Mouse (Mus musculus) CD4-positive naive resting alpha-beta T cell, adult 57 days (primary cell): Measurements from ENCODE around the gene S100a16. TPM values are rescaled to one million over a fixed set of nuclear protein-coding genes. Genes with fewer than 3 reads are reported as not detected.

Experiments used
- total RNA-seq: library from RNA; stranded (reverse); gene quantifications from one replicate; pipeline ENCODE4 v1.2.4, GENCODE M21; 2023

S100a16 gene
- 0.71 TPM for total RNA-seq

GRCm38 (mm10) chr3:90537141-90537904 lies at the start of gene S100a16:
Gene S100a16, plus strand, starts transcription at chr3:90537254.

GRCm38 (mm10) chr3:90490696-90491256 lies 46.3 kb upstream of the S100a16 start, which contains the start of gene Snapin:
Gene Snapin, minus strand, starts transcription at chr3:90491033.

DNA sequence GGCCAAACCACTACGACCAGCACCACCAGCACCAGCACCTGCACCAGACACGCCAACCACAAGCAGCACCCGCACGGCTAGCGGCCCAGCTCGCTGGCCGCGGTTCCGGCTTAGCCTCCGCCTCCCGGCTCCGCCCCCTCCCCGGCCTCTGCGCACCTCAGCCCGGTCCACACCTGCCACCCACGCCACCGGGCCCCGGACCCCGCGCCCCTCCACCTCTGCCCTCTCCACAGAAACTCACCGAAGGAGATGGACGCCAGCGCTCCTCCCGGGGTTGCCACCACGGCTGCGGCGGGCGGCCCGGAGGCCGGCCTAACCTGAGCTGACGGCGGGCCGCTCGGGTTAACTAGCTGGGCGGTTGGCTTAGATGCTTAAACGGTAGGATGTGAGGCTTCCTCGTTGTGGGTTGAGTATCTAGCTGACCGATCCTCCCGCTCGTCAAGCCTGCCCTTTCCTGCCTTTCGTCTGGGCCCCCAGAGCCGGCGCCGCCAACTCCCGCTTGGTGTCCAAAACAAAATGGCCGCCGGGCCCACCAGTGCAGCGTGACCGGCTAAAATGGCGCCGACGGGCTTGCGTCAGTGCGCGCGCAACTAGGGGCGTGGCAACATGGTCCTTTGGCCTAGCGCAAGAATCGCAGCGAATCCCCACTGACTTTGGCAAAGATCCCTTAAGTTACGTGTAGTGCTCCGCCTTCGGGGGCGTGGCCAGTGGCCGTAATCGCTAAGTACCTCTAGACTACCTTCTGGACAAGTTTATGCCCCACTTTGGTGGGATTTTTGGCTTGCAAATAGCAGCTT lies 27.9 kb upstream of the S100a16 start, which contains the start of gene Chtop:
Chtop (minus strand) TSS at position 549 of the 797 bp plus-strand sequence.

GRCm38 (mm10) chr3:90513796-90514590 lies 23.1 kb upstream of the S100a16 start, which contains the start of the genes S100a1 and S100a13:
Gene S100a1, minus strand, starts transcription at chr3:90514392.
Gene S100a13, plus strand, starts transcription at chr3:90514435.

GRCm38 (mm10) chr3:90526580-90526979 lies 10.5 kb upstream of the S100a16 start, which contains the start of gene S100a14:
Gene S100a14, plus strand, starts transcription at chr3:90526856.

GRCm38 (mm10) chr3:90560008-90560628 lies 23.1 kb downstream of the S100a16 start, which contains the start of gene S100a3:
Gene S100a3, plus strand, starts transcription at chr3:90560578.

DNA sequence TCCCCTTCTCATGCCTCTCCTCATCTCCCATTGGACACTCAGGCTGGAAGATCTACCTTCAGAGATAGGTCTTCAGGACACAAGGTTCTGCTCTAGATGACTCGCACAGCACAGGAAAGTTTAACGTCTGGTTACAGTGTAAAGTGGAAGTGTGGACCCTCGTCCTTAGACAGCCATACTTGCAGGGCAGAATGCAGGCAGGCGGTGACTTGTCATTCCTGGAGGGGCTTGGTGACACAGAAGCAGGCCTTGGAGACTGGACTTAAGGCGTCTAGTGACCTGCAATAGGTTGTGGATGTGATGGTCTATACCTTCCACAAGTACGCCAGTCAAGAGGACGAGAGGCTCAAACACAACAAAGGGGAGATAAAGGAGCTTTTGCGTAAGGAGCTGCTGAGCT lies 52.9 kb downstream of the S100a16 start, which contains the start of gene S100a2:
S100a2 (plus strand) TSS at position 301 of the 400 bp plus-strand sequence.

Other genes with a start within 250 kb of the S100a16 start
- 122 TPM for gene Gatad2b, start 244.1 kb upstream of the S100a16 start, total RNA-seq
- gene Slc27a3, start 147.3 kb upstream of the S100a16 start, total RNA-seq = 1.3 TPM
- gene Ints3, start 103.6 kb upstream of the S100a16 start, total RNA-seq = 52.6 TPM
- gene Npr1, start 71.4 kb upstream of the S100a16 start, total RNA-seq = 1.6 TPM
- 84.0 TPM for gene Ilf2, start 61.1 kb upstream of the S100a16 start, total RNA-seq
- 42.1 TPM for gene Snapin, start 46.2 kb upstream of the S100a16 start, total RNA-seq
- 211 TPM for gene Chtop, start 27.8 kb upstream of the S100a16 start, total RNA-seq
- gene S100a1, start 22.9 kb upstream of the S100a16 start, total RNA-seq = 2.2 TPM
- gene S100a13, start 22.8 kb upstream of the S100a16 start, total RNA-seq = 37.8 TPM
- 1.2 TPM for gene S100a14, start 10.4 kb upstream of the S100a16 start, total RNA-seq
- not detected for gene S100a3, start 23.3 kb downstream of the S100a16 start, total RNA-seq
- gene S100a2, start 53.0 kb downstream of the S100a16 start, total RNA-seq = not detected
- gene Gm42674, start 64.7 kb downstream of the S100a16 start, total RNA-seq = not detected
- 16.8 TPM for gene S100a4, start 66.5 kb downstream of the S100a16 start, total RNA-seq
- not detected for gene S100a5, start 71.3 kb downstream of the S100a16 start, total RNA-seq
- 14.4 TPM for gene S100a6, start 75.6 kb downstream of the S100a16 start, total RNA-seq
- not detected for gene S100a7a, start 116.8 kb downstream of the S100a16 start, total RNA-seq
- 19.6 TPM for gene S100a8, start 131.7 kb downstream of the S100a16 start, total RNA-seq
- gene S100a9, start 158.5 kb downstream of the S100a16 start, total RNA-seq = 18.9 TPM
- gene Pglyrp4, start 189.7 kb downstream of the S100a16 start, total RNA-seq = not detected
- not detected for gene Gm5849, start 240.6 kb downstream of the S100a16 start, total RNA-seq